Mouse (Mus musculus): ENCODE measurements around the gene Cacna1a.
"Not testable (repeated sequence)": the region's sequence is repeated elsewhere in the genome, so short reads cannot be mapped to it uniquely, and the experiment has no call there.

The Cacna1a gene

DNA sequence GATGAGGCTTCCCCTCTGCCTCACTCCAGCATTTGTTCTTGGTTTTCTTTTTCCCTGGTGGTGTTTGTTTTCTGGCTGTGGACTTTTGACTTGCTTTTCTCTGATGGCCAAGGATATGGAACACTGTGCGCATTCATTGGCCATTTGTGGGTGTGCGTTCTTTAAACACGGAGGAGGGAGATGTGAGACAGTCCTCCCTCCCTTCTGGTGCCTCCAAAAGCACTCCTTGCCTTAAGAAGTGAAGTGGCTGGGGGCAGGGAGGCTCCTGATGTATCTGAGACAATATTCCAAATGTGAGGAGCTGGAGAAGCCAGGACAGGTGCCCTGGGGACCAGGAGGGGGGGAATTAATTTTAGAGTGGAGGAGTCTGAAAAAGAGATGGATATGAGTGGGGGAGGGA, 89.1 kb downstream of the Cacna1a start:
- DNase-seq = no peak

DNA sequence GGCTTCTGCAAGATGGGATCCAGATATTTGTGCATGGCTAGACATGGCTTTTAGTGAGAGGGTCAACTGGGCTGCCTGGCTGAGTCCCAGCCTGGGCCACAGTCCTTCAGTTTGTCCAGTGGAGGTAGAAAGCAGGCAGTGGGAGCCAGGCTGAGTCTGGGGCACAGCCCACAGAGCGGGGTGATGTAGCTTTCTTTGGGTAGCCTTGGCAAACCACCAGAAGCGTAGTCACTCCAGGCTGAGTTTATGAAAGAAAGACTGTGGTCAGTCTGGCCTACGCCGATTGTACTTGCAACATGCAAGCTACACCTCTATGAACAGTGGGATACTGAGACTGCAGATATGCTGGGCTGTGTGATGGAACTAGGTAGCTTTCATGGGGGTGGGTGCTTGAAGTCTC, 94.8 kb downstream of the Cacna1a start:
- no peak for DNase-seq

DNA sequence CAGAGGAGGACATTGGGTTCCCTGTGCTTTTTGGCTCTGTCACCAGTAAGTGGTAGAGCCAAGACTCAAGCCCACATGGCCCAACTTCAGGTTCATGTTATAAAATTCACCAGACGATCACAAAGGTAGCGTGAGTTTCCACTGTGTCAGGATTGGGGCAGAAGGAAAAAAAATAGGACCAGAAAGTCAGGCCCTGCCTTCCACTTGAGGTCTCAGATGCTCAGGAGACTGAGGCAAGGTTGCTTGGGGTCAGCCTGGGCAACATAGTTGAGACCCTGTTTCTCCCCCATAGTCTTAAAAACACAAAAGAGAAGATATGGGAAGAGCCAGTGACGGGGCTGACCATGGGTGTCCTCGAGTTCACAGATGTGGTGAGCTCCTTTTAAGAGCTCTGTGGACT, 97.1 kb downstream of the Cacna1a start:
- DNase-seq = no peak

- DNase-seq = peak; percentile 34
Observed at GRCm38 (mm10) chr8:84485864-84486263, 97.6 kb downstream of the Cacna1a start.

DNA sequence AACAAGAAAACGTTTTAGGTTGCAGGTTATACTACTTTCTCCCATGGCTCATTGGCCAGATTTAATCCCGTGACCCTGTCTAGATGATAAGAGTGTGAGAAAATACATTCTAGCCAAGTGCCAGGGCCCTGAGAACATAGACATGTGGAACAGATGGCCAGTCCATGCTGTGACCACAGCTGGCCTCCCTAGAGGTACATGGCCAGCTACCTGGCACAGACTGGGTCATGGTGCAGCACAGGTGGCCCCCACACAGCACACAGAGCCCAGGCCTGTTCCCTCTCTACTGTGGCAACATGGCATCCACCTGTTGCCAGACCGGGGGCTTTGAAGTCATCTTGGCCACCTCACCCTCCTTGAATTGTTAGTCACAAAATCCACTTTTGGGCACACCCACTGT, 101.0 kb downstream of the Cacna1a start:
- DNase-seq = no peak

GRCm38 (mm10) chr8:84494541-84495084, 106.4 kb downstream of the Cacna1a start:
- DNase-seq = no peak

GRCm38 (mm10) chr8:84501181-84501580, 112.9 kb downstream of the Cacna1a start:
- no peak for DNase-seq

- peak; percentile 21 for DNase-seq
Observed at GRCm38 (mm10) chr8:84501671-84502308, 113.5 kb downstream of the Cacna1a start.

GRCm38 (mm10) chr8:84502638-84503037, 114.4 kb downstream of the Cacna1a start:
- no peak for DNase-seq

DNA sequence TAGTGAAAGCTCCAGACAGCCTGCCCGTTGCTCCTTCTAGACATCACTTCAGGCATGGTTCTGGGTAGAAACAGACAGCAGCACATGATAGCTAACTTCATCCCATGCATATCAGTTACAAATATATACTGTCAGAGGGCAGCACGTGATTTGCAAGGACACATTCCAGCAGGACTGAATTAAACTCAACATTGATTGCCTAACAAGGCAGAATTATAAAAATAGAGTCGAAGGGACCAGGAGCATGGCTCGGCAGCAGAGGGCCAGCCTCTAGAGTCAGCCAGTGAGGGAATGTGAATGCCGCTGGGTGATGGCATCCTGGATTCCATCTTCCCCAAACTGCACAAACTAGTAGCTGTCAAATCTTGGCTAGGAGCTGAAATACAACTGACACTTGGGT, 119.0 kb downstream of the Cacna1a start:
- no peak for DNase-seq

GRCm38 (mm10) chr8:84509764-84510163, 121.5 kb downstream of the Cacna1a start:
- DNase-seq = not testable (repeated sequence)

- no peak for DNase-seq
Observed at GRCm38 (mm10) chr8:84511621-84512020, 123.4 kb downstream of the Cacna1a start.

GRCm38 (mm10) chr8:84513765-84514164, 125.5 kb downstream of the Cacna1a start:
- peak; percentile 44 for DNase-seq

GRCm38 (mm10) chr8:84518180-84518579, 129.9 kb downstream of the Cacna1a start:
- DNase-seq = no peak

- no peak for DNase-seq
Observed at GRCm38 (mm10) chr8:84518720-84519119, 130.5 kb downstream of the Cacna1a start.

DNA sequence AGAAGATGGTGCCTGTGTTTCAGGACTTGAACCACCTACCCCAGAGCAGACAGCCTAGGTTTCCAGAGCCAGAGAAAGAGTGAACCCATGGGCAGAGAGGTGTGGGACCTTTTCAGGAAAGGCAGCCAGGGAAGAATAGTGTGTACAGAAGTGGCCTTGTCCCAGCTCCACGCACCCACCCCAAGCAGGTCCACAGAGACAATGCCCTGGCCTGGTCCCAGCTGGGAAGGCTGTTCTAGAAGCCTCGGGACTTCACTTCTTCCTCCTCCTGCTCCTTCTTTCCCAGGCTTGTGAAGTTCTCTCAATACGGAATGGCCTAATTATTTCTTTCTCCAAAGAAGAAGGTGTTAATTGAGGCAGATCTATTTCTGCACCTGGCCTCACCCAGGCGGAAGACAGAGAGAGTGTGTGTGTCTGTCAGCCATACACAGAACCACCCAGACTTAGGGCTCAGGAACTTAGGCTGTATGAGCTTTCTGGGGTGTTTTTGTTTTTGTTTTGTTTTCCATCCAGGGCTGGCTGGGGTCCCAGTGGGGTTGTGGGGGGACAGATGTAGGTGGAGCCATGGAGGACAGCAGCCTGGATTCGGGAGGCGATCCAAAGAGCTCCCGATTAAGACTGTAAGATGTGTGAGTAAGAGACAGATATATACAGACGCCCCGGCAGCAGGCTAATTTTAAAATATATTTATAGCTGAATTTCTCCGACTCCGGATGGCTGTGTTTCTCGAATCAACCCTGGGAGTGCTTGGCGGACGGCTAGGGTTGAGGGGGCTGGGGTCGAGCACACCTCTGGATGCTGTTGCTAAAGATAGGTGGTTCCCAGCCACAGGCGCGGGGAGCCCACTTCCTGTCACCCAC, 131.8 kb downstream of the Cacna1a start:
- DNase-seq = peak; percentile 17

- DNase-seq = no peak
Observed at GRCm38 (mm10) chr8:84520999-84521398, 132.8 kb downstream of the Cacna1a start.

- DNase-seq = no peak
Observed at GRCm38 (mm10) chr8:84528036-84528435, 139.8 kb downstream of the Cacna1a start.

- no peak for DNase-seq
Observed at GRCm38 (mm10) chr8:84529548-84529947, 141.3 kb downstream of the Cacna1a start.

DNA sequence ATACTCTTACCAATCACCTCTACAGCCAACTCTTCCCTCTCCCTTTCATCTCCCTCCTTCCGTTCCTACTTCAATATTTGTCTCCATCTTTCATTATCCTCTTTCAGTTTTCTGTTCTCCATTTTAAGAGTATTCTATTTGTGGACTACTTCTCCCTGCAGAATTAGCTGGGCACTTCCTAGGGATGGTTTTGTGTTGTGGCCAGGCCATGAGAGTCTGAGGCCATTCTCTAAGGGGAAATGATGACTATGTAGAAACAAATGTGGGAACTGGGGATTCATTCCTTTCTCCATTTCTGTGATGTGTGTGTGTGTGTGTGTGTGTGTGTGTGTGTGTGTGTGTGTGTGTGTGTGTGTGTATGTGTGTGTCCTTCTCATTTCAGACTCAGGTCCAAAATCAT, 144.5 kb downstream of the Cacna1a start:
- no peak for DNase-seq

- DNase-seq = no peak
Observed at GRCm38 (mm10) chr8:84533341-84533740, 145.1 kb downstream of the Cacna1a start.

DNA sequence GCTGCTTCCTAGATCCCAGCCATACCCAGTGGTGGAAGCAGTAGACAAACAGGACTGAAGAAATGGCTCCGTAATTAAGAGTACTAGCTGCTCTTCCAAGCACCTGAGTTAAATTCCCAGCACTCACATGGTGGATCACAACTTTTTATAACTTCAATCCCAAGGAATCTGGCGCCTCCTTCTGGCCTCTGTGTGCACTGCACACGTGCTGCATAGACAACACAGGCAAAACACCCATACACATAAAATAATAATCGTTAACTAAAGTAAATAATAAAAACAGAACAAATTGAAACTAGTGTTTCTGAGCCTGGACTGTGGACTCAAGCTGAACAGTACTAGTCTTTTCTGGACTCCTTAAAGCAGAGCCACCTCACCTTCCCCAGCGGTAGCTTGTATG, 148.7 kb downstream of the Cacna1a start:
- DNase-seq = no peak

DNA sequence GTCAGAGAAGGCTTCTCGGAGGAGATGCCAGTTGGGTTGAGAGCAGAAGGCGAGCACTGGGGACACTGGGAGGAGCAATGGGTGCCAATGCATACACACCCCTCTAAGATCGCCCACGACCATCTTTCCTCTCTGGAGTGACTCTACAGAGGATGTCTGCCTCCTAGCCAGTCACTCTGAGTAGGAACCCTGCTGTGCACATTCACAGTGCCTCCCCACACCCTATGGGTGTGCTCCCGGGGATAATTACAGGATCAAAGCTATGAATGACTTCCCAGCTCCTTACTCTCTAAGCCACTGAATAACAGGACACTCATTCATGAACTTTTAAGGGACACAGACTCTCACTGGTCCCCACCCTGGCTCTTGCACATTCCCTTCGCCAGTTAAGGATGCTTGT, 151.1 kb downstream of the Cacna1a start:
- DNase-seq = no peak

- no peak for DNase-seq
Observed at GRCm38 (mm10) chr8:84542481-84542880, 154.2 kb downstream of the Cacna1a start.
